Mouse (Mus musculus): ENCODE results near the gene Nuak2. TPM values are rescaled to one million over a fixed set of nuclear protein-coding genes. Genes with fewer than 3 reads are reported as not detected.

The Nuak2 gene
- polyA plus RNA-seq, 2 experiments, result 1.2 to 2.0 TPM

DNA sequence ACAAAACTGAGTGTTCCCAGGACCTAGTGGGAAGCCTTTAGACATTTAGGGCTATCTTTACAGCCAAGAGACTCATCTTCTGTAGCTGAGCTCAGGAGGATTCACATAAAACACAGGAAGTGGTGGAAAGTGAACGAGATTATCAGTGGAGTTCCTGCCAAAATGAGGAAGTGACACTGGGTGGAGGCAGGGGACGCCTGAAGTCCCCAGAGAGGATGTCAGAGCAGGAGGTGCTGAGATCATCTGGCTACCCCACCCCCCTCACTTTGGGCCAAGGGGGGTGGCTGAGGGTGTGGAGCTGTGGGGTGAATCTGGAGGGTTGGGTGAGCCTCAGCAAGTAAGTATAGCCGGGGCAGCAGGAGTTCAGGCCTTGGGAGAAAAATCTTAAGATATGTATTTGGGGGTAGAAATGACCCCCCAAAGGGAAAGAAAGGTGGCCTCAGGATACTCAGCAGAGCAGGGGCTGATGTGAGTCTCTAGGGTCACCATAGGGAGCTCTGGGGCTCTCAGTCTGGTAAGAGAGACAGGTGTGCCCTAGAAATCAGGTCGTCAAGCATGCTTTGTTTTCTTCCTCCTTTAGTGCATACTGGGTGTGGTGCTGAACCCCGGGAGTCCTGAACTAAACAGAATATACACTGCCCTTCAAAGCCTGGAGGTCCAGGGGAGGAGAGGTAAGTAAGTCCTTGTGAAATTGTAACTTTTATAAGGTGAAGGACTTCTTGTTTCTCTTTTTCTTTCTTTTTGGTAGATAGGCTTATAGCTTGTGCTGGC lies 26.0 kb downstream of the Nuak2 start:
- Histone ChIP-seq H3K4me3 (ENCODE audit: insufficient read depth in 1 of 2, low read depth in 2 of 2, low read length in 2 of 2) (no peak overlapping the region), H3K4me1 (replicated peaks; ENCODE audit: control insufficient read depth in 2 of 2, insufficient read depth in 2 of 2, low read length in 1 of 2) (peaks cover 6 to 21% of the 10 kb centered on the region in 2 experiments), H3K4me2 (ENCODE audit: low read depth) (no peak overlapping the region), H3K9me3 (ENCODE audit: control insufficient read depth, low read length) (no peaks in the 10 kb centered on the region), H3K36me3 (replicated peaks; ENCODE audit: control insufficient read depth, insufficient read depth, low read depth) (no peaks in the 10 kb centered on the region), H3K27me3 (ENCODE audit: control insufficient read depth, insufficient read depth, low read length) (no peaks in the 10 kb centered on the region), H3K27ac (no peak overlapping the region), H3K9ac (replicated peaks) (no peak overlapping the region)
- DNase-seq (ENCODE audit: low read depth in 3 of 3, low spot score in 3 of 3) (no peak), ATAC-seq (ENCODE audit: insufficient read depth) (peak; percentile 47; the same call in 1 of the 2 replicates)
- no peak for TF ChIP-seq CTCF (IDR thresholded peaks at IDR 0.05; ENCODE audit: low read depth)
- no peak for TF ChIP-seq EP300 (IDR thresholded peaks at IDR 0.05; ENCODE audit: low read depth)
- 7% methylated on average over 5 of the region's 5 CpGs for WGBS (ENCODE audit: insufficient replicate concordance)

DNA sequence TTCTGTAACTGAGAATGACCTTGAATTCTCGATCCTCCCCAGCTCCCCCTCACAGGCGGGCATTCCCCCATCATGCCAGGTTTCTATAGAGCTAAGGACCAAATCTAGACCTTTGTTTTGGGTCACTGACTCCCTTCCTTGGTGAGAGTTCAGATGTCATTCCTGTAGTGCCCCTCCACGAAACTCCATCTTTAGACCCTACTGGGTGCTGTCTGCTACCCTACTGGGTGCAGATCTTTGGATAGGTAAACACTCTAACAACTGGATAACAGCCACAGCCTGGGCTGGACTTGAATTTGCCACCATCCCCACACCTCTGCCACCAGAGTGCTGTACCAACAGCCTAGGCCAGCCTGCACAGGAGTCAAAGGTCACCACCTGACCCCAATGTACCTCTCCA lies 26.6 kb downstream of the Nuak2 start:
- Histone ChIP-seq H3K4me1 (replicated peaks; ENCODE audit: control insufficient read depth in 2 of 2, insufficient read depth in 2 of 2, low read length in 1 of 2) (peaks cover 2 to 17% of the 10 kb centered on the region in 2 experiments; a peak in 3 of 4 replicates), H3K4me3 (ENCODE audit: insufficient read depth in 1 of 2, low read depth in 2 of 2, low read length in 2 of 2) (no peak overlapping the region), H3K27ac (no peak overlapping the region), H3K4me2 (ENCODE audit: low read depth) (no peak overlapping the region), H3K9ac (replicated peaks) (no peak overlapping the region), H3K27me3 (ENCODE audit: control insufficient read depth, insufficient read depth, low read length) (no peaks in the 10 kb centered on the region), H3K9me3 (ENCODE audit: control insufficient read depth, low read length) (no peaks in the 10 kb centered on the region), H3K36me3 (replicated peaks; ENCODE audit: control insufficient read depth, insufficient read depth, low read depth) (no peaks in the 10 kb centered on the region)
- DNase-seq (ENCODE audit: low read depth in 3 of 3, low spot score in 3 of 3) (no peak), ATAC-seq (ENCODE audit: insufficient read depth) (no peak)
- 42% methylated on average over 3 of the region's 3 CpGs for WGBS (ENCODE audit: insufficient replicate concordance)
- TF ChIP-seq CTCF (IDR thresholded peaks at IDR 0.05; ENCODE audit: low read depth) (no peak), EP300 (IDR thresholded peaks at IDR 0.05; ENCODE audit: low read depth) (no peak)

DNA sequence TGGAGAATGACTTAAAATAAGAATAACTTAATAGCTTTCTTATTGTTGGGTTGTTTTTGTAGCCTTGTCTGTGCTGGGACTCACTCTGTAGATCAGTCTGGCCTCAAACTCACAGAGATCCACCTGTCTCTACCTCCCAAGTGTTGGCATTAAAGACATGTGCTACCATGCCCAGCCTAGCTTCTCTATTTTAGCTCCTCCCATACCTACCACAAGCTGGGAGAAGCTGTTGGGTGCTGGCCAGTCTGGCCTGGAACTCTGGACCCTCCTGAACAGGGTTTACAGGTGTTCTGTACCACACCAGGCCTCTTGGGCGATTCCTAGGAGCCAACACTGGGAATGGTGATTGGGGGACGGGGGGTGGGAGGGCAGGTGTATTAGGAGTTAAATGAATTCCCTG lies 27.3 kb downstream of the Nuak2 start:
- ATAC-seq (ENCODE audit: insufficient read depth), result no peak
- DNase-seq (ENCODE audit: low read depth in 3 of 3, low spot score in 3 of 3), result no peak
- Histone ChIP-seq H3K27ac (no peak overlapping the region), H3K36me3 (replicated peaks; ENCODE audit: control insufficient read depth, insufficient read depth, low read depth) (no peaks in the 10 kb centered on the region), H3K4me1 (replicated peaks; ENCODE audit: control insufficient read depth in 2 of 2, insufficient read depth in 2 of 2, low read length in 1 of 2) (peaks cover 2 to 15% of the 10 kb centered on the region in 2 experiments; a peak in 3 of 4 replicates), H3K4me2 (ENCODE audit: low read depth) (no peak overlapping the region), H3K9ac (replicated peaks) (no peak overlapping the region), H3K27me3 (ENCODE audit: control insufficient read depth, insufficient read depth, low read length) (no peaks in the 10 kb centered on the region), H3K4me3 (ENCODE audit: insufficient read depth in 1 of 2, low read depth in 2 of 2, low read length in 2 of 2) (no peak overlapping the region), H3K9me3 (ENCODE audit: control insufficient read depth, low read length) (no peaks in the 10 kb centered on the region)
- TF ChIP-seq EP300 (IDR thresholded peaks at IDR 0.05; ENCODE audit: low read depth), result no peak
- TF ChIP-seq CTCF (IDR thresholded peaks at IDR 0.05; ENCODE audit: low read depth), result no peak
- WGBS (ENCODE audit: insufficient replicate concordance), result 49% methylated on average over 2 of the region's 2 CpGs

DNA sequence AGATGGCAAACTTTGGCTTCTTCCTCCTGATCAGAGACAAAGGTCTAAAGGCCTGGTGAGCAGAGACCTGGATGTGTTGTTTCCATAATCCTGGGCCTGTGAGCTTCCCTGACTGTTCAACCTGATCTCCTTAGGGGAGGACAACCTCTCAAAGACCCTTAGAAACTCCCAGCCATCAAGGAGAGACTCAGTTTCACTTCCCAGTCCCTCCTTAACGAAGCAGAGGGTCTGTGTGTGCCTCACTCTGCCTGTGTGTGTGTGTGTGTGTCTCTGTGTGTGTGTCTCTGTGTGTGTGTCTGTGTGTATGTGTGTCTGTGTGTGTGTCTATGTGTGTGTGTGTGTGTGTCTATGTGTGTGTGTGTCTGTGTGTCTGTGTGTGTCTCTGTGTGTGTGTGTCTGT lies 27.7 kb downstream of the Nuak2 start:
- TF ChIP-seq EP300 (IDR thresholded peaks at IDR 0.05; ENCODE audit: low read depth) (no peak), CTCF (IDR thresholded peaks at IDR 0.05; ENCODE audit: low read depth) (no peak)
- Histone ChIP-seq H3K4me3 (ENCODE audit: insufficient read depth in 1 of 2, low read depth in 2 of 2, low read length in 2 of 2) (no peak overlapping the region), H3K9me3 (ENCODE audit: control insufficient read depth, low read length) (no peaks in the 10 kb centered on the region), H3K4me2 (ENCODE audit: low read depth) (no peak overlapping the region), H3K27me3 (ENCODE audit: control insufficient read depth, insufficient read depth, low read length) (no peaks in the 10 kb centered on the region), H3K36me3 (replicated peaks; ENCODE audit: control insufficient read depth, insufficient read depth, low read depth) (no peaks in the 10 kb centered on the region), H3K9ac (replicated peaks) (no peak overlapping the region), H3K4me1 (replicated peaks; ENCODE audit: control insufficient read depth in 2 of 2, insufficient read depth in 2 of 2, low read length in 1 of 2) (peaks cover 0 to 11% of the 10 kb centered on the region in 2 experiments; a peak in 3 of 4 replicates), H3K27ac (no peak overlapping the region)
- 41% methylated on average over 1 of the region's 1 CpGs for WGBS (ENCODE audit: insufficient replicate concordance)
- DNase-seq (ENCODE audit: low read depth in 3 of 3, low spot score in 3 of 3) (no peak), ATAC-seq (ENCODE audit: insufficient read depth) (no peak)

DNA sequence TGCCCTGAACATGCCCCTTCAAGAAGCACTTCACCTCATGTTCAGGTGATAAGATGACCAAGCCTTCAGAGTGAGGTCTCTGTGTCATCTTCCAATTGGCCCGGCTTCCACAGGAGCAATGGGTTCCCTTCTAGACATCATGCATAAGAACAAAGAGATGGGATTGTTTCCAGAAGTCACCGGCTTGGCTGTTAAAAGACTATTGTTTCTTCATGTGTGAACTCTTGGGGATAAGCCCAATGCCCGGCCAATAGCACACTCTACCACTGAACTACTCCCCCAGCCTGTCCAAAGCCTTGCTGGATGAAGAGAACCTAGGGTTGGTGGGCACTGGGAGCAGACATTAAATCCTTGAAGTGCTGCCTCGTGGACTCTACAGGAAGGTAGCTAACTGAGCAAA lies 29.6 kb downstream of the Nuak2 start:
- no peak overlapping the region for H3K9ac ChIP-seq (replicated peaks)
- no peak for DNase-seq (ENCODE audit: low read depth in 3 of 3, low spot score in 3 of 3)
- no peak overlapping the region for H3K4me2 ChIP-seq (ENCODE audit: low read depth)
- TF ChIP-seq CTCF (IDR thresholded peaks at IDR 0.05; ENCODE audit: low read depth) (no peak), EP300 (IDR thresholded peaks at IDR 0.05; ENCODE audit: low read depth) (no peak)
- WGBS (ENCODE audit: insufficient replicate concordance), result 57% methylated on average over 4 of the region's 4 CpGs
- peaks cover 0 to 8% of the 10 kb centered on the region in 2 experiments; a peak in 2 of 4 replicates for H3K4me1 ChIP-seq (replicated peaks; ENCODE audit: control insufficient read depth in 2 of 2, insufficient read depth in 2 of 2, low read length in 1 of 2)
- no peaks in the 10 kb centered on the region for H3K27me3 ChIP-seq (ENCODE audit: control insufficient read depth, insufficient read depth, low read length)
- no peaks in the 10 kb centered on the region for H3K36me3 ChIP-seq (replicated peaks; ENCODE audit: control insufficient read depth, insufficient read depth, low read depth)
- H3K4me3 ChIP-seq (ENCODE audit: insufficient read depth in 1 of 2, low read depth in 2 of 2, low read length in 2 of 2), result no peak overlapping the region
- no peaks in the 10 kb centered on the region for H3K9me3 ChIP-seq (ENCODE audit: control insufficient read depth, low read length)
- no peak for ATAC-seq (ENCODE audit: insufficient read depth)
- H3K27ac ChIP-seq, result no peak overlapping the region
